Mouse (Mus musculus) midbrain, embryonic 13.5 days (tissue): ENCODE measurements around the gene Ctdnep1. TPM values are rescaled to one million over a fixed set of nuclear protein-coding genes. Genes with fewer than 3 reads are reported as not detected.
A peak's percentile ranks its signal among the peaks of the same experiment; 100 is the strongest.

Experiments
- microRNA counts: library from miRNA; unstranded; fragments of <30 nt; microRNA quantifications from one replicate; lab custom pipeline; 2016
- microRNA-seq: library from miRNA; unstranded; fragments of <30 nt; microRNA quantifications from one replicate; pipeline ENCODE4, GENCODE M21; 2016
- polyA plus RNA-seq: library from polyadenylated mRNA; unstranded; fragments of >200 nt; fragmentation: Nextera tagmentation; extraction: Ambion mirVana; gene quantifications from 2 replicates; pipeline ENCODE4 v1.2.1, GENCODE M21; 2015

Gene Ctdnep1
- polyA plus RNA-seq, 1 experiment from 2014 or later, result 22.9 TPM

MicroRNAs encoded within 50 kb of the gene (microRNA counts, 519-probe panel; counts per million panel counts)
- microRNA mmu-miR-324-3p (lab: Ali Mortazavi, UCI) (110 counts per million, percentile 56 among the panel's probes with 10 or more counts), microRNA mmu-miR-324-5p (lab: Ali Mortazavi, UCI) (4,004 counts per million, percentile 75 among the panel's probes with 10 or more counts)

Small RNA genes within 50 kb of the gene (microRNA-seq; reads per million reads assigned to microRNA genes)
- gene Gm44349 (not detected), gene Mir324 (4,299 reads per million, percentile 90 among the genes with 10 or more reads in this experiment)

Other genes starting within 250 kb of the Ctdnep1 start
- gene Polr2a, start 222.5 kb upstream of the Ctdnep1 start, polyA plus RNA-seq, result 22.7 and 24.9 TPM in 2 replicates
- 0.31 TPM in 1 of 2 replicates, not detected in the other for gene Slc35g3, start 219.2 kb upstream of the Ctdnep1 start, polyA plus RNA-seq
- gene Zbtb4, start 215.2 kb upstream of the Ctdnep1 start, polyA plus RNA-seq, result 2.9 and 3.2 TPM in 2 replicates
- 0.83 and 0.85 TPM in 2 replicates for gene Chrnb1, start 185.2 kb upstream of the Ctdnep1 start, polyA plus RNA-seq
- gene Fgf11, start 179.3 kb upstream of the Ctdnep1 start, polyA plus RNA-seq, result 3.4 and 4.4 TPM in 2 replicates
- gene Tmem102, start 175.5 kb upstream of the Ctdnep1 start, polyA plus RNA-seq, result 0.44 and 0.52 TPM in 2 replicates
- not detected in 2 replicates for gene Gm39566, start 165.9 kb upstream of the Ctdnep1 start, polyA plus RNA-seq
- gene Spem2, start 162.7 kb upstream of the Ctdnep1 start, polyA plus RNA-seq, result not detected in 2 replicates
- gene Spem1, start 159.0 kb upstream of the Ctdnep1 start, polyA plus RNA-seq, result 0.51 and 0.64 TPM in 2 replicates
- 20.5 and 21.3 TPM in 2 replicates for gene Nlgn2, start 143.4 kb upstream of the Ctdnep1 start, polyA plus RNA-seq
- gene Tmem256, start 142.6 kb upstream of the Ctdnep1 start, polyA plus RNA-seq, result 329 and 331 TPM in 2 replicates
- gene Plscr3, start 134.8 kb upstream of the Ctdnep1 start, polyA plus RNA-seq, result 55.0 and 56.3 TPM in 2 replicates
- gene Tnk1, start 122.4 kb upstream of the Ctdnep1 start, polyA plus RNA-seq, result 0.27 and 0.31 TPM in 2 replicates
- not detected in 2 replicates for gene Tmem95, start 103.1 kb upstream of the Ctdnep1 start, polyA plus RNA-seq
- 1.3 and 1.7 TPM in 2 replicates for gene Kctd11, start 99.8 kb upstream of the Ctdnep1 start, polyA plus RNA-seq
- gene Acap1, start 85.6 kb upstream of the Ctdnep1 start, polyA plus RNA-seq, result 0.37 and 0.48 TPM in 2 replicates
- 16.1 and 17.1 TPM in 2 replicates for gene 2810408A11Rik, start 80.2 kb upstream of the Ctdnep1 start, polyA plus RNA-seq
- gene Neurl4, start 80.1 kb upstream of the Ctdnep1 start, polyA plus RNA-seq, result 18.6 and 19.8 TPM in 2 replicates
- gene Gps2, start 67.3 kb upstream of the Ctdnep1 start, polyA plus RNA-seq, result 81.9 and 87.0 TPM in 2 replicates
- gene Eif5a, start 59.2 kb upstream of the Ctdnep1 start, polyA plus RNA-seq, result 1,160 and 1,188 TPM in 2 replicates
- 3.9 and 4.2 TPM in 2 replicates for gene Ybx2, start 45.4 kb upstream of the Ctdnep1 start, polyA plus RNA-seq
- 4.3 and 4.4 TPM in 2 replicates for gene Slc2a4, start 33.0 kb upstream of the Ctdnep1 start, polyA plus RNA-seq
- 0.32 and 1.1 TPM in 2 replicates for gene Cldn7, start 16.4 kb upstream of the Ctdnep1 start, polyA plus RNA-seq
- gene Elp5, start 1.4 kb downstream of the Ctdnep1 start, polyA plus RNA-seq, result 156 and 158 TPM in 2 replicates
- 611 and 625 TPM in 2 replicates for gene Gabarap, start 10.0 kb downstream of the Ctdnep1 start, polyA plus RNA-seq
- 74.2 and 82.2 TPM in 2 replicates for gene Phf23, start 14.6 kb downstream of the Ctdnep1 start, polyA plus RNA-seq
- 27.6 and 35.4 TPM in 2 replicates for gene Dvl2, start 19.4 kb downstream of the Ctdnep1 start, polyA plus RNA-seq
- gene Acadvl, start 34.3 kb downstream of the Ctdnep1 start, polyA plus RNA-seq, result 48.4 and 51.7 TPM in 2 replicates
- 34.9 and 37.2 TPM in 2 replicates for gene Dlg4, start 35.8 kb downstream of the Ctdnep1 start, polyA plus RNA-seq
- gene Asgr1, start 72.9 kb downstream of the Ctdnep1 start, polyA plus RNA-seq, result 0.97 and 1.1 TPM in 2 replicates
- not detected in 2 replicates for gene Asgr2, start 111.5 kb downstream of the Ctdnep1 start, polyA plus RNA-seq
- gene Mgl2, start 149.2 kb downstream of the Ctdnep1 start, polyA plus RNA-seq, result 0.39 and 0.66 TPM in 2 replicates
- gene Clec10a, start 175.0 kb downstream of the Ctdnep1 start, polyA plus RNA-seq, result 0.59 TPM in 2 replicates
- 1.9 and 2.4 TPM in 2 replicates for gene Slc16a11, start 231.6 kb downstream of the Ctdnep1 start, polyA plus RNA-seq
- 17.7 and 18.7 TPM in 2 replicates for gene Slc16a13, start 239.9 kb downstream of the Ctdnep1 start, polyA plus RNA-seq
- 3.9 and 4.3 TPM in 2 replicates for gene Bcl6b, start 248.6 kb downstream of the Ctdnep1 start, polyA plus RNA-seq